Mouse (Mus musculus): ENCODE data around the gene Armh3. TPM values are rescaled to one million over a fixed set of nuclear protein-coding genes. Genes with fewer than 3 reads are reported as not detected.

The Armh3 gene
- polyA plus RNA-seq, 1 experiment from 2014 or later, result 10.1 TPM

DNA sequence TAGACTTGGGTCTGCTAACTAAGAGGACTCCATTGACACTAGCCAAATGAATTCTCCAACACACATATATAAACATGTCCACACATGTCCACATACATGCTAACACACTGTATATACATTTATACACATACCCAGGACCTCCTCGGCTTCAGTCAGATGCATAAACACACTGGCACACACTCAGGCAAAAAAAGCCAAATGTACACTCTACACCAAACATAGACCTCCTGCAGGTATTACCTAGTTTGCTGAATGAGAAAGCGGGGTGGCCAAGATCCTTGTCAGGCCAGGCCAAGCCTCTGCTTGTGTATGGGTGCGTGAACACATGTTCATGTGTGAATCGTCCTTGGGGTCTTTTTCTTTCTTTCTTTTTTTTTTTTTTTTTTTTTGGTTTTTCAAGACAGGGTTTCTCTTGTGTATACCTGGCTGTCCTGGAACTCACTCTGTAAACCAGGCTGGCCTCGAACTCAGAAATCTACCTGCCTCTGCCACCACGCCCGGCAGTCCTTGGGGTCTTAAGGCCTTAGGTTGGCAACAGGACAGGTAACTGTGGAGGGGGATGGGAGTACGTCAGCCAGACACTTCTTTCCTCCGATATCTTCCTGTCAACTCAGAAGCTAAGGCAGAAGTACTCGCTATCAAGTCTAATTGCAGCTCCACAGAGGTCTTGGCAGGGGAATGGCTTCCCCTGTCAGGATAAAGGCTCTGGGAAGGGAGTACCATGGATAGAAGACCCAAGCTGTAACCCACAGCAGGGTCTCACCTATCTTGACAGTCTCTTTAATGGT, 32.1 kb upstream of the Armh3 start:
- Histone ChIP-seq H3K9me3 (ENCODE audit: control insufficient read depth) (no peaks in the 10 kb centered on the region), H3K4me1 (replicated peaks; ENCODE audit: control insufficient read depth, insufficient read depth, low read length) (peaks cover 2% of the 10 kb centered on the region; the same call in 1 of the 2 replicates), H3K27me3 (replicated peaks; ENCODE audit: control insufficient read depth, insufficient read depth, low read length) (no peaks in the 10 kb centered on the region), H3K4me3 (ENCODE audit: low read depth, low read length) (no peak overlapping the region), H3K36me3 (ENCODE audit: control insufficient read depth, insufficient read depth) (peaks cover 36% of the 10 kb centered on the region), H3K27ac (ENCODE audit: low read depth, low read length) (no peak overlapping the region), H3K4me2 (replicated peaks; ENCODE audit: low read depth) (no peak overlapping the region), H3K9ac (ENCODE audit: low read depth, low read length) (no peak overlapping the region)
- 90% methylated on average over 10 of the region's 10 CpGs for WGBS
- TF ChIP-seq CTCF (IDR thresholded peaks at IDR 0.05; ENCODE audit: low read depth), result no peak
- no peak for ATAC-seq

DNA sequence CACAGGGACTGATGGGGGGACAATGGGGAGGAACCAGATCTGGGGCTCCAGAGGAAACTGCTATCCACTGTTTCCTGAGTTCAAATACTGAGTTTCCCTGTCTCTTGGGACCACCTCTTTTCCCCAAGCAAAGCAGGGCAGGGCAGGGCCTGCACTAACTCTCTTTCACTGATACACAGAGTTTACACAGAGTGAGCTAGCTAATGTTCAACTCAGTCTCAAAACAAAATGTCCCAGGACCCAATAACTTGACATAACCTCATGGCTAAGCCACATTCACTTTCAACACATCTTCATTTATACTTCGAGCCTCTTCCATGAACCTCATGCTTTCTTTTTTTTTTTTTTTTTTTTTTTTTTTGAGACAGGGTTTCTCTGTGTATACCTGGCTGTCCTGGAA, 31.4 kb upstream of the Armh3 start:
- Histone ChIP-seq H3K27ac (ENCODE audit: low read depth, low read length) (no peak overlapping the region), H3K9me3 (ENCODE audit: control insufficient read depth) (no peaks in the 10 kb centered on the region), H3K36me3 (ENCODE audit: control insufficient read depth, insufficient read depth) (peaks cover 28% of the 10 kb centered on the region), H3K4me1 (replicated peaks; ENCODE audit: control insufficient read depth, insufficient read depth, low read length) (peaks cover 2% of the 10 kb centered on the region; the same call in 1 of the 2 replicates), H3K9ac (ENCODE audit: low read depth, low read length) (no peak overlapping the region), H3K27me3 (replicated peaks; ENCODE audit: control insufficient read depth, insufficient read depth, low read length) (no peaks in the 10 kb centered on the region), H3K4me3 (ENCODE audit: low read depth, low read length) (no peak overlapping the region), H3K4me2 (replicated peaks; ENCODE audit: low read depth) (no peak overlapping the region)
- 71% methylated on average over 1 of the region's 1 CpGs for WGBS
- no peak for ATAC-seq
- TF ChIP-seq CTCF (IDR thresholded peaks at IDR 0.05; ENCODE audit: low read depth), result no peak

DNA sequence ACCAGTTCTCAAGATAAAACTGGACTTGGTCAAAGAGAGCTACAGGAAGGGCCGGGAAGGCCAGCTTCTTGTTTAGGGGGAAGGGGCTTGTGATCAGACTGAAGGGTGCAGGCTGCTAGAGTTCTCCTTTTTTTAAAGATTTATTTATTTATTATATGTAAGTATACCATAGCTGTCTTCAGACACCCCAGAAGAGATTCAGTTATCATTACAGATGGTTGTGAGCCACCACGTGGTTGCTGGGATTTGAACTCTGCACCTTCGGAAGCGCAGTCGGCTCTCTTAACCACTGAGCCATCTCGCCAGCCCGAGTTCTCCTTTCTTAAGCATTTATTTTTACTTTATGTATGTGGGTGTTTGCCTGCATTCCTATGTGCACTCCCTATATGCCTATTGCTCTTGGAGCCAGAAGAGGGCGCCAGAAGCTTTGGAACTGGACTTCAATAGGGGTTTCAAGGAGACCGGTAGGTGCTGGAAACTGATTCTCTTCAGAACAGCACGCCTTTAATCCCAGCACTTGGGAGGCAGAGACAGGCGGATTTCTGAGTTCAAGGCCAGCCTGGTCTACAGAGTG, 30.5 kb upstream of the Armh3 start:
- Histone ChIP-seq H3K27ac (ENCODE audit: low read depth, low read length) (no peak overlapping the region), H3K9ac (ENCODE audit: low read depth, low read length) (no peak overlapping the region), H3K4me3 (ENCODE audit: low read depth, low read length) (no peak overlapping the region), H3K36me3 (ENCODE audit: control insufficient read depth, insufficient read depth) (peaks cover 20% of the 10 kb centered on the region), H3K27me3 (replicated peaks; ENCODE audit: control insufficient read depth, insufficient read depth, low read length) (no peaks in the 10 kb centered on the region), H3K4me2 (replicated peaks; ENCODE audit: low read depth) (no peak overlapping the region), H3K9me3 (ENCODE audit: control insufficient read depth) (no peaks in the 10 kb centered on the region), H3K4me1 (replicated peaks; ENCODE audit: control insufficient read depth, insufficient read depth, low read length) (peaks cover 2% of the 10 kb centered on the region; the same call in 1 of the 2 replicates)
- ATAC-seq, result no peak
- peak; percentile 57 for TF ChIP-seq CTCF (IDR thresholded peaks at IDR 0.05; ENCODE audit: low read depth)
- 81% methylated on average over 11 of the region's 11 CpGs for WGBS

DNA sequence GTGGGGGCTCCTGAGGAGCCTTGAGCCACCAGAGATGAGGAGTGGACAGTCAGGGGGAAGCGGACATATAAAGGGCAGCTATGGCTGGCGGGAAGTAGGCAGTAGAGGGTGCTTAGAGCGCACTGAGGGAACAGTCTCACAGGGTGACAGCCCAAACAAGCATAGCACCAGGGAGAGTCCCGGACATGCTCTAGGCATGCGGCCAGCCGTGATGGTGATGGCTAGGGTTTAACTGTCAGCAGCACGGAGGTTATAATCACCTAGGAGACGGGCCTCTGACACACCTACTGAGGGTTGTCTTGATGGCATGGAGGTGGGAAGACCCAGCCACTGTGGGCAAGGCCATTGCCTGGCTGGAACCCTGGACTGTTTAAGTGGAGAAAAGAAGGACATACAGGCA, 28.3 kb upstream of the Armh3 start:
- ATAC-seq, result no peak
- H3K4me2 ChIP-seq (replicated peaks; ENCODE audit: low read depth), result no peak overlapping the region

DNA sequence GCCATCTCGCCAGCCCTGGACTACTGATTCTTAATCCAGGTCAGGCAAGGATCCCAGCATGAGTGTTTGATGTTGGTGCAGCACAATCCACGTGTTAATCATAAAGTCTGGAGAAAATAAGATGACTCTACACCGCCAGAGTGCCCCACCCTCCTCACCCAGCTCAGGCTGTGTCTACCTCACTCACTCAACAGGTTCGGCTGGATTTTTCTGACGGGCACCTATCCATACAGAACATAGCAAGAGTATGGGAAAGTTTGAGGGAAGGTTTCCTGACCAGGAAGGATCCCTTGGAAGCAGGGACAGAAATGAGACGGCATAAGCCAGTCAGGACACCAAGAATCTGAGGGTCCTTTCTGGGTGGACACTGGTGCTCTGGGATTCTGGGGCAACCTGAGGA, 26.7 kb upstream of the Armh3 start:
- 35% methylated on average over 6 of the region's 6 CpGs for WGBS
- no peak overlapping the region for H3K4me2 ChIP-seq (replicated peaks; ENCODE audit: low read depth)
- H3K9me3 ChIP-seq (ENCODE audit: control insufficient read depth), result no peaks in the 10 kb centered on the region
- TF ChIP-seq CTCF (IDR thresholded peaks at IDR 0.05; ENCODE audit: low read depth), result no peak
- peaks cover 2% of the 10 kb centered on the region; the same call in 1 of the 2 replicates for H3K4me1 ChIP-seq (replicated peaks; ENCODE audit: control insufficient read depth, insufficient read depth, low read length)
- peak; percentile 86 for ATAC-seq
- H3K36me3 ChIP-seq (ENCODE audit: control insufficient read depth, insufficient read depth), result no peaks in the 10 kb centered on the region
- H3K27me3 ChIP-seq (replicated peaks; ENCODE audit: control insufficient read depth, insufficient read depth, low read length), result no peaks in the 10 kb centered on the region
- no peak overlapping the region for H3K9ac ChIP-seq (ENCODE audit: low read depth, low read length)
- H3K27ac ChIP-seq (ENCODE audit: low read depth, low read length), result no peak overlapping the region
- no peak overlapping the region for H3K4me3 ChIP-seq (ENCODE audit: low read depth, low read length)

More for the DNA sequence above, 28.3 kb upstream of the Armh3 start:
- Histone ChIP-seq H3K4me3 (ENCODE audit: low read depth, low read length) (no peak overlapping the region), H3K9me3 (ENCODE audit: control insufficient read depth) (no peaks in the 10 kb centered on the region), H3K27me3 (replicated peaks; ENCODE audit: control insufficient read depth, insufficient read depth, low read length) (no peaks in the 10 kb centered on the region), H3K9ac (ENCODE audit: low read depth, low read length) (no peak overlapping the region), H3K36me3 (ENCODE audit: control insufficient read depth, insufficient read depth) (peaks cover under 1% of the 10 kb centered on the region; the same call in 1 of the 2 replicates), H3K4me1 (replicated peaks; ENCODE audit: control insufficient read depth, insufficient read depth, low read length) (peaks cover 2% of the 10 kb centered on the region; the same call in 1 of the 2 replicates), H3K27ac (ENCODE audit: low read depth, low read length) (no peak overlapping the region)
- no peak for TF ChIP-seq CTCF (IDR thresholded peaks at IDR 0.05; ENCODE audit: low read depth)
- WGBS, result 60% methylated on average over 8 of the region's 8 CpGs

DNA sequence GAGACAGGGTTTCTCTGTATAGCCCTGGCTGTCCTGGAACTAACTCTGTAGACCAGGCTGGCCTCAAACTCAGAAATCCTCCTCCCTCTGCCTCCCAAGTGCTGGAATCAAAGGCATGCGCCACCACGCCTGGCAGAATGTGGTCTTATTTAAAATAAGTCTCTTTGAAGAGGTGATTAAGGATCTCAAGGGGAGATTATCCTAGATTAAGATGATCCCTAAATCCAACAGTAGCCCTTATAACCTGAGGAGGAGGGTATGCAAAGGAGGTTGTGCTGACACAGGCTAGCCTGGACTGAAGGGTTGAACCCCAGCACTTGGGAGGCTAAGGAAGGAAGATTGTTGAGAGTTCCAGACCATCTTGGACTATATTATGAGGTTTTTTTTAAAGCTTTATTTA, 17.7 kb upstream of the Armh3 start:
- Histone ChIP-seq H3K36me3 (ENCODE audit: control insufficient read depth, insufficient read depth) (no peaks in the 10 kb centered on the region), H3K27me3 (replicated peaks; ENCODE audit: control insufficient read depth, insufficient read depth, low read length) (no peaks in the 10 kb centered on the region), H3K4me1 (replicated peaks; ENCODE audit: control insufficient read depth, insufficient read depth, low read length) (no peaks in the 10 kb centered on the region), H3K9ac (ENCODE audit: low read depth, low read length) (no peak overlapping the region), H3K9me3 (ENCODE audit: control insufficient read depth) (no peaks in the 10 kb centered on the region), H3K4me2 (replicated peaks; ENCODE audit: low read depth) (no peak overlapping the region), H3K27ac (ENCODE audit: low read depth, low read length) (no peak overlapping the region), H3K4me3 (ENCODE audit: low read depth, low read length) (no peak overlapping the region)
- 84% methylated on average over 2 of the region's 2 CpGs for WGBS
- no peak for TF ChIP-seq CTCF (IDR thresholded peaks at IDR 0.05; ENCODE audit: low read depth)
- no peak for ATAC-seq

Data from intestine, postnatal 0 days (tissue).